Mouse (Mus musculus) limb, embryonic 13.5 days (tissue): ENCODE data around the gene Mrps18a. TPM values are rescaled to one million over a fixed set of nuclear protein-coding genes. Genes with fewer than 3 reads are reported as not detected.

ENCODE experiments used
- ATAC-seq: fragments of 200-750 bp; cut with Nextera tagmentation; 2 replicates; pipeline ENCODE4 v1.8.0; 2017; ENCODE audit warnings: low read depth, moderate number of reproducible peaks, moderate TSS enrichment; ENCODE audit not compliant: low FRiP score
- H3K27ac ChIP-seq: fragments of 300-500 bp; sonication (generic); 2 replicates; pipeline ENCODE4 v1.5.1; 2015; ENCODE audit warnings: inconsistent platforms, mild to moderate bottlenecking, moderate library complexity
- H3K27me3 ChIP-seq: fragments of 300-500 bp; sonication (generic); 2 replicates; pipeline ENCODE4 v1.6.1; 2015; ENCODE audit warnings: mild to moderate bottlenecking, inconsistent platforms
- H3K36me3 ChIP-seq: fragments of 300-500 bp; sonication (generic); 2 replicates; pipeline ENCODE4 v1.6.1; 2015; ENCODE audit warnings: inconsistent platforms, mild to moderate bottlenecking, moderate library complexity
- H3K4me1 ChIP-seq: fragments of 300-500 bp; sonication (generic); 2 replicates; pipeline ENCODE4 v1.6.1; 2015; ENCODE audit warnings: inconsistent platforms
- H3K4me2 ChIP-seq: fragments of 300-500 bp; sonication (generic); replicated peaks from 2 replicates; pipeline ENCODE4 v1.6.1; 2015; ENCODE audit warnings: inconsistent platforms, mild to moderate bottlenecking, moderate library complexity
- H3K4me3 ChIP-seq: fragments of 300-500 bp; sonication (generic); 2 replicates; pipeline ENCODE4 v1.5.1; 2015; ENCODE audit warnings: moderate library complexity, mild to moderate bottlenecking, inconsistent platforms
- H3K9ac ChIP-seq: fragments of 300-500 bp; sonication (generic); 2 replicates; pipeline ENCODE4 v1.6.1; 2015; ENCODE audit warnings: mild to moderate bottlenecking, inconsistent platforms
- H3K9me3 ChIP-seq: fragments of 300-500 bp; sonication (generic); 2 replicates; pipeline ENCODE4 v1.6.1; 2016; ENCODE audit warnings: inconsistent platforms
- WGBS: fragments of 180-500 bp; shearing (Covaris S2); methylation state at CpG from one replicate; pipeline ENCODE4 v1.1.7; 2015; 5-methylcytosine and 5-hydroxymethylcytosine counted together
- polyA plus RNA-seq: library from polyadenylated mRNA; unstranded; fragments of >200 nt; fragmentation: Nextera tagmentation; extraction: Ambion mirVana; gene quantifications from 2 replicates; pipeline ENCODE4 v1.2.1, GENCODE M21; 2015

Gene Mrps18a
- polyA plus RNA-seq, 1 experiment from 2014 or later, result 143 TPM

DNA sequence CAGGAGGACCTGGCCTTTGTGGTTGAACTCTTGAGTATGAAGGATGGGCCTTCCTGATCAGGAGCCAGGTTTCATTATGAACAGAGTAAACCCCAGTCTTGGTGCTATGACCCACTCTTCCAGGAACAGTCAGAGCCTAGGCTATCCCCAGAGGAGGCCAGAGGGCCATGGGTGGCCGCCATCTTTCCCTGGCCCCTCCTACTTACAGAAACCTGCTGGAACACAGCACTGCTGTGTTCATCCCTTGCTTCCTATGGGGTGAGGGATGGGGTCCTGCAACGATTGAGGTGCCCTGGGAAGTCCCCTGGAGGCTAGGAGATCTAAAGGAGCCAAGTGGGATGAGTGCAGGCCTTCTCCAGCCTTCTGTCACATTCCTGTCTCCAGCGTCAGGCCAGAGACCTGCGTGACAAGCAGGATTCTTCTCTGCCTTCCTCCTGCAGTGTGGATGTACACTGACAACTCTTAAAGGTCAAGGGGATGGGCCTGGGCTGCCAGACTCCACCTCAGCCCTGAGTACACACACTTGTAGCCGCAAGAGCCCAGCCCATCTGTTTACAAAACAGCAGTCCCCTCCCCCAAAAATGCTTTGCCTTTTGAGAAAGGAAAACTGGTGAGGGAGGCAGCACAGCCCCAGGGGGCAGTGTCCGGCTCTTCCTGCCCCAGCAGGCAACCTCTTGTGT, 17.2 kb downstream of the Mrps18a start:
- Histone ChIP-seq H3K4me3 (no peak overlapping the region), H3K27ac (no peak overlapping the region), H3K9ac (no peak overlapping the region), H3K36me3 (peaks cover 72% of the 10 kb centered on the region), H3K9me3 (no peaks in the 10 kb centered on the region), H3K4me1 (no peaks in the 10 kb centered on the region), H3K27me3 (0 out of 2 replicates have a peak, but pooled peaks cover 2% of the 10 kb centered on the region), H3K4me2 (no peak overlapping the region)
- WGBS, result 77% methylated on average over 6 of the region's 6 CpGs
- no peak for ATAC-seq

DNA sequence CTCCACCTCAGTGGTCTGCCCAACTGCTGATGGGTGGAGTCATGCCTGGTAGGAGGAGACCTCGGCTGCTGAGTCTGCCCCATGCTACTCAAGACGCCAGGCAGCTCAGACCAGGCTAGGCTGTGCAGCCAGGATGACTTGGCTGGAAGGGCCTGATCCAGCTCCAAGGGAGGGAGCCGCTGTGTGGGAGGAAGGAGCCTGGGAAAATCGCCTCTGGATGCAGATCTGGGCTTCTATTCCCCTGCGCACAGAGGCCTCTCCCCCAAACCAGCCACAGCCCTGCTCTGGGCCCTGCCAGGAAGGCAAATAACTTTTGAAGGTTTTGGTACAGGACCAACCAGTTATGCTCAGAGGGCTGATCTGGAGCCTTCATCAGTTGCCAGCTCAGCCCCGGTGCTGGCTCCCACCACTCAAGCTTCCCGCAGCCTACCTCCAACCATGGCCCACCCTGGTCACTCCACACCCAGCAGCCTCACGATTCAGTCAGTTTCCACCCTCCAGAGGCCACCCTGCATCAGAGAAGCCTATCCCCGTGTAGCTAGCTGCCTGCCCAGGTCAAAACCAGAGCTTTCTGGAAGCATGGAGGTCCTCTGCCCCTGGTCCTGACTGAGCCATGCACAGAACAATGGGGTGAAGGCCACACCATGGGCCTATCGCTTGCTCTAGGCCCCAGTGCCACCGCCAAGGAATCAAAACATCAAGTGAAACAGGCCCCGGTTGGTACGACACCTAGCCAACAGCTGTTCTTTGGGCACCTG, 19.1 kb downstream of the Mrps18a start:
- no peak overlapping the region for H3K4me3 ChIP-seq
- H3K36me3 ChIP-seq, result peaks cover 53% of the 10 kb centered on the region
- WGBS, result 77% methylated on average over 13 of the region's 13 CpGs
- H3K4me2 ChIP-seq, result no peak overlapping the region
- no peaks in the 10 kb centered on the region for H3K4me1 ChIP-seq
- H3K27me3 ChIP-seq, result 0 out of 2 replicates have a peak, but pooled peaks cover 4% of the 10 kb centered on the region
- no peak for ATAC-seq
- no peaks in the 10 kb centered on the region for H3K9me3 ChIP-seq
- H3K27ac ChIP-seq, result no peak overlapping the region
- no peak overlapping the region for H3K9ac ChIP-seq

DNA sequence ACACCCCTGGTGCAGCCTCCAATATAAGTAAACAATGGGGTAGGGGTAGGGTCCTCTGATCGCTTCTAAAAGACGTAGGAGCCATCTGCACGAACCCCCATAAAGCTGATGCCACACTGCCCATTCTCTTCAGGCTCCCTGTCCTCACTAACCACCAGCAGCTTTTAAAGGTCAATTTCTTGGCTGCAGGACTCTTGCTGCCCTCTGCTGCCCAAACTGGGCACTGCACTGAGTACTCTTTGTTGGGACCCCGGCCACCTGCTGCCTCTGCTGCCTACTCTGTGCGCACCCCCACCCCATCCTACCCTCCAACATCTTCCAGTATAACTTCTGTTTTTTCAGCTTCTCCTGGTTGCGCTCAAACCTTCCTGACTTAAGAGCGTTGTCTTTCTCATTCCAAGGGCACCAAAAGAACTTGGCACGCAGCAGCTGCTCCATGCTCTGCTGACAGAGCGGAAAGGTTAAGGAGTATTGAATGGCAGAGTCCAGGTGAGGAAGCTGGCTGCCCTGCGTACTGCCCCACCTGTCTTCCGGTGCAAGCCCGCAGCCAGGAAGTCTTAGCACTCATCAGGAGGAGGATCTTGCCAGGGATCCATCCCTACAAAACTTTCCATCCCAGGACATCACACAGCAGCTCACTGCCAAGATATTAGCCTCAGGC, 21.4 kb downstream of the Mrps18a start:
- H3K9ac ChIP-seq, result no peak overlapping the region
- H3K4me3 ChIP-seq, result no peak overlapping the region
- 17% methylated on average over 12 of the region's 12 CpGs for WGBS
- 0 out of 2 replicates have a peak, but pooled peaks cover 4% of the 10 kb centered on the region for H3K27me3 ChIP-seq
- ATAC-seq, result no peak; the same call in 1 of the 2 replicates
- no peak overlapping the region for H3K27ac ChIP-seq
- H3K9me3 ChIP-seq, result no peaks in the 10 kb centered on the region
- peaks cover 37% of the 10 kb centered on the region for H3K36me3 ChIP-seq
- no peak overlapping the region for H3K4me2 ChIP-seq
- H3K4me1 ChIP-seq, result no peaks in the 10 kb centered on the region

DNA sequence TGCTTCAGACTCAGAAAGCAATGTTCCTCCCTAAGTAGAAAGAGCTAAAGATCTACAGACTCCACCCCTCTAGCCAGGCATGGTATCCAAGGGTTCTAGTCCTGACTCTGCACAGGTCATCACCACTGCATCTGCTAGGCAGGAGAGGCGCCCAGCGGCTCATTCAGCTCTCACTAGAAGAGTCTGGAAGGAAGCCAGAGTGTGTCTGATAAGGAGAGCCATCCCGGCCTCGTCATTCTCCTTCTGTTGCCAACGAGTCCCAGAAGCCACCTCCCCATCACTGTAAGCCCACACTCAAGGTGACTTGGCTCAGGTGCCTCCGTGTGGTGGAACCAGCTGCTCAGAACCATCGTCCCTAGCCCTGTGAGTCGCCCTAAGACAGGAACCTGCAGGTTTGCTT, 22.1 kb downstream of the Mrps18a start:
- Histone ChIP-seq H3K4me3 (no peak overlapping the region), H3K27ac (no peak overlapping the region), H3K4me1 (no peaks in the 10 kb centered on the region), H3K4me2 (no peak overlapping the region), H3K36me3 (peaks cover 30% of the 10 kb centered on the region), H3K27me3 (0 out of 2 replicates have a peak, but pooled peaks cover 4% of the 10 kb centered on the region), H3K9ac (no peak overlapping the region), H3K9me3 (no peaks in the 10 kb centered on the region)
- ATAC-seq, result no peak
- WGBS, result 74% methylated on average over 8 of the region's 8 CpGs

DNA sequence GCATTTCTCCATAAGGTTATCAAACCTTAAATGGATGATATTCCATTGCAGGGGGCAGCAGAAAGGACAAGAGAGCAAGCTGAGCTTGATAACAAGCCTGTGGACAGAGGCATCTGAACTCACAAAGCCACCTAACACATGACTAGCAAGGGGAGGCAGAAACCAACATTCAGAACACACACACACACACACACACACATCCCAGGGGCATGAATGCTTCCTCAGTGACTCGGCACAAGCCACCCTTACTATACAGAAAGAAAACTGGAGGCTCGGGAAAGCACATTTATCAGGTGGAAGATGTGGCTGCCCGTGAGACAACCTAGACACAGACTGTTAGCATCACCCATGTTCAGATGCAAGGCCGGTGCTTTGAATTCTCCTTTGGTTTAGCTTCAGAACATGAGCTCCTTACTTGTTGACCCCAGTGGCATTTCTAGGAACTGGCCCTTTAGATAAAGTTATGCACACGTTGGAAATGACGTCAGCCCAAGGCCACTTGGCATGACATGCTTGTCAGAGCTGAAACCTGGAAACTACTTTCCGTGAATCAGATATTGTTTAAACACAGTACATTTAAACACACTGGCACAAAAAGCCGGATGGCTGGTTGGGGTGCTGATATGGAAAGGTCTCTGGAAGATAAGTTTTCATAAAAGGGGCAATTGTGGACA, 27.9 kb downstream of the Mrps18a start:
- Histone ChIP-seq H3K27me3 (no peaks in the 10 kb centered on the region), H3K36me3 (peaks cover 7% of the 10 kb centered on the region), H3K9ac (no peak overlapping the region), H3K27ac (no peak overlapping the region), H3K4me1 (peaks cover 8% of the 10 kb centered on the region), H3K4me3 (no peak overlapping the region), H3K9me3 (no peaks in the 10 kb centered on the region), H3K4me2 (no peak overlapping the region)
- ATAC-seq, result no peak
- 81% methylated on average over 8 of the region's 8 CpGs for WGBS

DNA sequence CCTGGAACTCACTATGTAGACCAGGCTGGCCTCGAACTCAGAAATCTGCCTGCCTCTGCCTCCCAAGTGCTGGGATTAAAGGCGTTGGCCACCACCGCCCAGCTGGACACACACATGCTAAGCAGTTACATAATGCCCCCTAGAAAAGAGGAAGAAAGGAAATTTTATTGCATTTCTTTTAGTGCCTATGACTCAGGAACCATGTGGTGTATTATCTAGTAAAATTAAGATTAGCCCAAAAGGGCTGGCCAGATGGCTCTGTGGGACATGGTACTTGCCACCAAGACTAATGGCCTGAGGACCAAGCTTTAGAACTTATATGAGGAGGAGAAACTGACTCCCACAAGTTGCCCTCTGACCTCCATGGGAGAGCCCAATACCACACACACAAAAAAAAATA, 29.1 kb downstream of the Mrps18a start:
- Histone ChIP-seq H3K4me1 (peaks cover 16% of the 10 kb centered on the region), H3K27me3 (no peaks in the 10 kb centered on the region), H3K27ac (no peak overlapping the region), H3K4me2 (no peak overlapping the region), H3K9ac (no peak overlapping the region), H3K9me3 (no peaks in the 10 kb centered on the region), H3K4me3 (no peak overlapping the region), H3K36me3 (peaks cover 7% of the 10 kb centered on the region)
- 75% methylated on average over 3 of the region's 3 CpGs for WGBS
- ATAC-seq, result no peak

DNA sequence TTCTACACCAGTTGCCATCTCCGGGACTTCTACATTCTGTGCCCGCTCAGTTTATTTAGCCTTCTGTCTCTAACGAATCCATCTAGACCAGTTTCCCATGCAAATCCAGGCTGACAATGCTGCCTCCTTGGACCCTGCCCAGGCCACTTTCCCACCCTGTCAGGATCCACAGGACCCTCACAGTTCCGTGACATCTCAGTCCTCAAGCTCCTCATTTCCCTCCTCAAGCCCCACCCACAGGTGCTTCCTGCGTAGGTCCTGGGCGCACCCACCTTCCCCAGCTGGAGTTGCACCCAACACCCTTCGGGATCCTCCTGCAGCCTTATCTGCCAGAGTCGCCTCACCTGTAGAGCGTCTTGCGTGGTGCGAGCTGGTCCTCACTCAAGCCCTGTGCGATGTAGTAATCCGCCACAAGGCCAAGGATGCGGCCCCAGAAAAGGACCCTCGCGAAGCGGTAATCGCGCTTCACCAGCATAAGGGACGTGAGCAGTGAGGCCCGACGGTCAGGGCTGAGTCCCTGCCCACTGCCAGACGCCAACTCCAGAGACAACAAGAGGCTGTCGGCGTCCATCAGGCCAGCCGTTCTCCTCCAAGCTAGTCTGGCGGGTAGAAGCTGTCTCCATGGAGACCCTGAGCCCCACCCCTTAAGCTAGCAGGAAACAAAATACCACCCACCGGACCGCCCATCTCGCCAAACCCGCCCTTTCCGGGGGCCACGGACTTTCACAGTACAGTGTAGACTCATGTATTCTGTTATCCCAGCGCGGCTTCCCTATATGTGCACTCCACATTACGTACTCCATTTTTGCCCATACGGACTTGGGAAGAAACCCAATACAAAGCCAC, 33.0 kb downstream of the Mrps18a start, which contains the start of gene Rsph9:
TSS of gene Rsph9 (minus strand) at position 639 of the 846 bp plus-strand sequence.
- peaks cover 34% of the 10 kb centered on the region for H3K36me3 ChIP-seq
- peak within 1 kb of the TSS; percentile 91 for H3K4me2 ChIP-seq
- H3K4me1 ChIP-seq, result peaks cover 16% of the 10 kb centered on the region
- peak within 1 kb of the TSS; percentile 35 for H3K27ac ChIP-seq
- H3K9ac ChIP-seq, result peak within 1 kb of the TSS; percentile 72
- H3K9me3 ChIP-seq, result no peaks in the 10 kb centered on the region
- peak; percentile 95 for ATAC-seq
- peak within 1 kb of the TSS; percentile 56 for H3K4me3 ChIP-seq
- 6% methylated on average over 37 of the region's 37 CpGs for WGBS
- H3K27me3 ChIP-seq, result no peaks in the 10 kb centered on the region

DNA sequence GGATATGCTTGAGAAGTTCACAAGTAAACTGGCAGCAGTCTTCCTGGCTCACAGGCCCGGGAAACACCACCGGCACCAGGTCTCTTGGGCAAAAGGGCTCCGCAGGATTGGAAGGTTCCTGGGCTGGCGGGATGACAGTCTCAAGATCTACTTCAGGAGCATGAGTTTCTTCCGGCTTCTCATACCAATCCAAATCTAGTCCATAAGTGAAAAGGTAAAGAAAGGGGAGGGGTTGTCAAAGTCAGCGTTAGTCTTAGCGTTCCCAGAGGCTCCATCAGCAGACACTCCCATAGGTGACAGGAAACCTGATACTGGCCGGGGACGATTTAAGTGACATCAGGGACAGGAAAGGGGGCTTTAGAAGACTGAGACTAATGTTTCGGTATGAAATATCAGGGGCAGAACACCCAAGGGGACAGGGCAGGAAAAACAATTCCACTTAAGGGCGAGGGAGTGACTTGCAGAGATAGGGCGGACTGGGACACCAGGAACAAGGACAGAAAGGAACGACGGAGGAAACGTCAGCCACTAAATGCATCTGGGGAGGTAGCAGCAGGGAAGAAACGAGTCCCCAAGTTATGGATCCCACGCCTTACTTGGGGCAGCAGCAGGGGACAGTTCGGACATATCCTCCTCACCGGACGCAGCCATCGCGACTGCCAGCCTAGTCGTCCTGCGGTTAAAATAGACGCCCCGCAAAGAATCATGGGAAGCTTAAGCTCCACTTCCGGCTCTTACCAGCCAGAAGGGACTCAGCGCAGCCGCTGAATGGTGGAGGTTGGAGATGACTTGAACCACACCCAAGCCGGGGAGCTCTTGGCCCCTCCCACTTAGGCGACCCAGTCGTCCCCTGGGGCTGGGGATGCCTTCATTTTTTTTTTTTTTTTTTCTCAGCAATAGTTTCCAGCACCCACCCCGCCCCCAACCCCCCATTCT, 42.3 kb downstream of the Mrps18a start, which contains the start of gene Mad2l1bp:
TSS of gene Mad2l1bp (minus strand) at position 707 of the 936 bp plus-strand sequence.
- Histone ChIP-seq H3K9me3 (no peaks in the 10 kb centered on the region), H3K9ac (peak within 1 kb of the TSS; percentile 74), H3K27me3 (no peaks in the 10 kb centered on the region), H3K4me2 (peak within 1 kb of the TSS; percentile 93), H3K4me3 (peak within 1 kb of the TSS; percentile 54), H3K27ac (peak within 1 kb of the TSS; percentile 2; the same call in 1 of the 2 replicates), H3K4me1 (peaks cover 14% of the 10 kb centered on the region), H3K36me3 (peaks cover 21% of the 10 kb centered on the region)
- peak; percentile 87 for ATAC-seq
- 7% methylated on average over 33 of the region's 33 CpGs for WGBS

DNA sequence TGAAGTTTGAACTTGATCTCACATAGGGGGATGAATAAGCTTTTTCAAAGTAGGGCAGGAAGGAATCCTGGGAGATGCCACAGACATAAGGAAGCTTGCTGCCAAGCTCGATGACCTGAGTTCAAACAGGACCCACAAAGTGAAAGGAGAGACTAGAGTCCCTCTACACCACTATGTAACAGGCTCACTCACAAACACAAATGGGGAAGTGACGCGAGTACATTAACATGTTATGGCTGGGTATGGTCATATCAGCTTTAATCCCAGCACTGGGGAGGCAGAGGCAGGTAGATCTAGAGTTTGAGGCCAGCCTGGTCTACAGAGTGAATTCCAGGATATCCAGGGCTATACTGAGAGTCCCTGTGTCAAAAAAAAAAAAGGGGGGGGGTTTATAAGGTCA, 43.5 kb downstream of the Mrps18a start:
- no peak for ATAC-seq
- Histone ChIP-seq H3K9ac (no peak overlapping the region), H3K4me2 (no peak overlapping the region), H3K4me1 (peaks cover 14% of the 10 kb centered on the region), H3K27me3 (no peaks in the 10 kb centered on the region), H3K36me3 (peaks cover 9% of the 10 kb centered on the region; the same call in 1 of the 2 replicates), H3K27ac (no peak overlapping the region), H3K4me3 (no peak overlapping the region), H3K9me3 (no peaks in the 10 kb centered on the region)
- WGBS, result 98% methylated on average over 3 of the region's 3 CpGs

DNA sequence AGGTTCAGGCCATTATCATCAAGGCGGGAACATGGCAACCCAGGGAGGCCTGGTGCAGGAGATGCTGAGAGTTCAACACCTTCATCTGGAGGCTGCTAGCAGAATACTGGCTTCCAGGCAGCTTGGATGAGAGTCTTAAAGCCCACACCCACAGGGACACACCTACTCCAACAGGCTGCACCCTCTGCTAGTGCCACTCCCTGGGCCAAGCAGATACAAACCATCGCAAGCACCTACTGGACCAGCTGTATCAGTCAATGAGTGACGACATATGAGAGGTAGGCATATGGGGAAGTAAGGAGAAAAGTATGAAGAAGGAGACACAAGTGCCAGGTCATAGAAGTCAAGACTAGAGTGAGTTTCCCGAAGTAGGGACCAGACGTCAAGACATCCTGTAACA, 45.9 kb downstream of the Mrps18a start:
- Histone ChIP-seq H3K36me3 (no peaks in the 10 kb centered on the region), H3K27me3 (no peaks in the 10 kb centered on the region), H3K4me1 (peaks cover 14% of the 10 kb centered on the region), H3K4me3 (no peak overlapping the region), H3K9ac (no peak overlapping the region), H3K4me2 (no peak overlapping the region), H3K9me3 (no peaks in the 10 kb centered on the region), H3K27ac (no peak overlapping the region)
- ATAC-seq, result no peak
- 80% methylated on average over 5 of the region's 5 CpGs for WGBS
